ENCODE assay signal across 8 mouse cellular contexts in genomic region chr4:22494006-22494866, GRCm38 (mm10). TPM values are rescaled to one million over a fixed set of nuclear protein-coding genes. Genes with fewer than 3 reads are reported as not detected.
DNase-seq lines count a peak whose midpoint lies in the region; ATAC-seq and TF ChIP-seq lines count a peak whose summit lies in the region.
"Had no signal": no experiment of that assay in that cellular context is flagged by ENCODE, and none has a peak within 500 bp of the region (broad histone marks: within the 10 kb centered on the region; RNA-seq: fewer than 3 reads in every experiment).

No protein-coding gene starts in this region.

- H3K36me3 ChIP-seq in lung, embryonic 15.5 days, result no peaks in the 10 kb centered on the region
- H3K36me3 ChIP-seq in forebrain, embryonic 13.5 days (ENCODE audit: poor library complexity, severe bottlenecking), result no peaks in the 10 kb centered on the region
- H3K36me3 ChIP-seq in limb, embryonic 14.5 days (ENCODE audit: control insufficient read depth, insufficient read depth, low read length), result no peaks in the 10 kb centered on the region
- no peaks in the 10 kb centered on the region for H3K36me3 ChIP-seq in stomach, embryonic 16.5 days (ENCODE audit: control insufficient read depth, insufficient read depth, low read length)

- no peak for ATAC-seq in lung, embryonic 15.5 days (ENCODE audit: borderline replicate concordance, extremely low read depth, low FRiP score, low TSS enrichment)
- ATAC-seq in forebrain, embryonic 13.5 days, result no peak
- ATAC-seq in limb, embryonic 14.5 days (ENCODE audit: low FRiP score, low read depth), result no peak
- no peak for ATAC-seq in stomach, embryonic 16.5 days (ENCODE audit: insufficient read depth, low FRiP score)

- 0 out of 2 replicates have a peak overlapping the region, but pooled peaks have one; percentile 0 for H3K4me3 ChIP-seq in lung, embryonic 15.5 days
- peak overlapping the region; percentile 45 for H3K4me3 ChIP-seq in forebrain, embryonic 13.5 days
- H3K4me3 ChIP-seq in limb, embryonic 14.5 days (replicated peaks; ENCODE audit: low read length), result peak overlapping the region; percentile 24
- peak overlapping the region; percentile 15; the same call in 1 of the 2 replicates for H3K4me3 ChIP-seq in stomach, embryonic 16.5 days (replicated peaks; ENCODE audit: low read length)

- no peak overlapping the region for H3K9ac ChIP-seq in lung, embryonic 15.5 days
- H3K9ac ChIP-seq in forebrain, embryonic 13.5 days, result peak overlapping the region; percentile 72
- no peak overlapping the region for H3K9ac ChIP-seq in limb, embryonic 14.5 days (ENCODE audit: low read depth, low read length, severe bottlenecking)
- no peak overlapping the region for H3K9ac ChIP-seq in stomach, embryonic 16.5 days (ENCODE audit: low read length)

- H3K27ac ChIP-seq in lung, embryonic 15.5 days, result no peak overlapping the region
- peak overlapping the region; percentile 89 for H3K27ac ChIP-seq in forebrain, embryonic 13.5 days
- no peak overlapping the region for H3K27ac ChIP-seq in limb, embryonic 14.5 days (replicated peaks; ENCODE audit: low read depth, low read length)
- H3K27ac ChIP-seq in stomach, embryonic 16.5 days (ENCODE audit: low read length), result no peak overlapping the region

- H3K4me1 ChIP-seq in lung, embryonic 15.5 days, result peaks cover 26% of the 10 kb centered on the region
- H3K4me1 ChIP-seq in forebrain, embryonic 13.5 days, result peaks cover 80% of the 10 kb centered on the region
- H3K4me1 ChIP-seq in limb, embryonic 14.5 days (ENCODE audit: control insufficient read depth, insufficient read depth, low read length), result peaks cover 29% of the 10 kb centered on the region
- H3K4me1 ChIP-seq in stomach, embryonic 16.5 days (ENCODE audit: control insufficient read depth, insufficient read depth, low read length), result peaks cover 17% of the 10 kb centered on the region

- no peaks in the 10 kb centered on the region for H3K9me3 ChIP-seq in lung, embryonic 15.5 days
- no peaks in the 10 kb centered on the region for H3K9me3 ChIP-seq in forebrain, embryonic 13.5 days (replicated peaks)
- H3K9me3 ChIP-seq in limb, embryonic 14.5 days (ENCODE audit: control insufficient read depth, low read length), result no peaks in the 10 kb centered on the region
- no peaks in the 10 kb centered on the region for H3K9me3 ChIP-seq in stomach, embryonic 16.5 days (replicated peaks; ENCODE audit: control insufficient read depth, low read length)

- H3K4me2 ChIP-seq in lung, embryonic 15.5 days, result peak overlapping the region; percentile 30
- peak overlapping the region; percentile 70 for H3K4me2 ChIP-seq in forebrain, embryonic 13.5 days
- H3K4me2 ChIP-seq in limb, embryonic 14.5 days (replicated peaks; ENCODE audit: low read depth, low read length, severe bottlenecking), result peak overlapping the region; percentile 32
- H3K4me2 ChIP-seq in stomach, embryonic 16.5 days (ENCODE audit: low read depth, low read length), result 0 out of 2 replicates have a peak overlapping the region, but pooled peaks have one; percentile 34

- under 1% methylated on average over 18 of the region's 18 CpGs for WGBS in lung, embryonic 15.5 days
- WGBS in forebrain, embryonic 13.5 days, result 2% methylated on average over 18 of the region's 18 CpGs
- 3% methylated on average over 18 of the region's 18 CpGs for WGBS in limb, embryonic 14.5 days
- WGBS in stomach, embryonic 16.5 days, result 2% methylated on average over 18 of the region's 18 CpGs

- no peak for DNase-seq in lung, postnatal 25 days (ENCODE audit: low spot score)
- DNase-seq in limb, embryonic 14.5 days (ENCODE audit: low spot score), result no peak
- no peak for DNase-seq in urinary bladder, postnatal 25 days (ENCODE audit: low spot score)
- no peak for DNase-seq in right cerebral cortex, postnatal 14 days
- DNase-seq: kidney, adult 2 months had no signal

- H3K27me3 ChIP-seq in lung, embryonic 15.5 days, result peaks cover 95% of the 10 kb centered on the region
- H3K27me3 ChIP-seq in forebrain, embryonic 13.5 days, result peaks cover 24% of the 10 kb centered on the region
- peaks cover 93% of the 10 kb centered on the region for H3K27me3 ChIP-seq in limb, embryonic 14.5 days (ENCODE audit: control insufficient read depth, insufficient read depth, low read length)
- H3K27me3 ChIP-seq in stomach, embryonic 16.5 days (ENCODE audit: control insufficient read depth, insufficient read depth, low read length), result peaks cover 86% of the 10 kb centered on the region

- no peak for TF ChIP-seq POLR2A in limb, embryonic 14.5 days (IDR thresholded peaks at IDR 0.05; ENCODE audit: borderline replicate concordance, extremely low read depth, insufficient read depth, insufficient read length)

RNA-seq across cellular contexts. Expression of gene Pou3f2, which starts 6.1 kb away (rescaled TPM):
- polyA plus RNA-seq in lung, embryonic 15.5 days (2015; fragmentation: Nextera tagmentation; extraction: Ambion mirVana), result 0.05 and 0.06 TPM in 2 replicates
- polyA plus RNA-seq in forebrain, embryonic 13.5 days (2015; fragmentation: Nextera tagmentation; extraction: Ambion mirVana), result 38.3 and 44.0 TPM in 2 replicates
- 0.31 and 0.46 TPM in 2 replicates for polyA plus RNA-seq in limb, embryonic 14.5 days (2012; rRNA removed)
- polyA plus RNA-seq in limb, embryonic 14.5 days (2014; fragmentation: Nextera tagmentation; extraction: Ambion mirVana), result 0.26 and 0.30 TPM in 2 replicates
- 0.03 TPM in 1 of 2 replicates, not detected in the other for polyA plus RNA-seq in stomach, embryonic 16.5 days (2015; fragmentation: Nextera tagmentation; extraction: Ambion mirVana)
- polyA plus RNA-seq: kidney, adult 2 months had no signal

Comparison
In these comparisons a context has a peak if more than half of its experiments do, and no peak if none do; other contexts are left out.
1. RNA of gene Pou3f2, which starts 6.1 kb away (polyA plus RNA-seq): 38.3 to 44.0 TPM in forebrain, embryonic 13.5 days; 0.26 to 0.46 TPM in limb, embryonic 14.5 days, 0.05 to 0.06 TPM in lung, embryonic 15.5 days and 0.03 TPM in stomach, embryonic 16.5 days; every median in the first group is over 10 times any median in the second.
2. Peak in every context shown above with its lines, with median percentiles within 50 percentile points of each other: H3K4me2 ChIP-seq and H3K4me3 ChIP-seq.